ENCODE assay signal across 11 mouse cellular contexts in the genomic region with DNA sequence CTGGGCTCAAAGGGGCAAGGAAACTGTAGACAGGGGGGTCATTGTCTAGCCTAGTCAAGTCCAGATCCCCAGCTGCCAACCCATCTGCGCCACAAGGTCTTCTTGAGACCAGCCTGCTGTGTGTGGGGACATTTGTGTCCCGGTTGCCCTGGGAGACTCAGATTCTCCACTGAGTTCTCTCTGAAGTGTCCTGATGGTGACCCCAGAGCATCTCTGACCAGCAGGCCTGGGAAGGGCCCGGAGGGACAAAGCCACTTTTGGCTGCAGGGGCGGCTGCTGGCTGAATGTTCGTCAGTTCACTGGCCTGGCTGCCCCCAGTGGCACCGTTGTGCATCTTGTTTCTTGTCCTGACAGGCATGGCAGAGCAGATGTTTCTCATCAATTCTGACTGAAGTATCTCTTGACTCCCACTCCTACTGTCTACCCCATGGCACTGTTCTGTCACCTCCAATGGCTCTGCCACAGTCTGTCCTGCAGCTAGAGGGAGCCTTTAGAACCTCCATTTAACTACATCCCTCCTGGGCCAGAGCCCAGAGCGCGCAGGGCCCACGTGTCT. TPM values are rescaled to one million over a fixed set of nuclear protein-coding genes. Genes with fewer than 3 reads are reported as not detected.
DNase-seq lines count a peak whose midpoint lies in the region; ATAC-seq and TF ChIP-seq lines count a peak whose summit lies in the region.
"Had no signal": no experiment of that assay in that cellular context is flagged by ENCODE, and none has a peak within 500 bp of the region (broad histone marks: within the 10 kb centered on the region; RNA-seq: fewer than 3 reads in every experiment).

No protein-coding gene starts in this region.

- no peak overlapping the region for H3K4me3 ChIP-seq in liver, embryonic 14.5 days (ENCODE audit: insufficient read depth in 1 of 2, low read depth in 2 of 2, low read length in 2 of 2)
- no peak overlapping the region for H3K4me3 ChIP-seq in liver, embryonic 12.5 days
- no peak overlapping the region for H3K4me3 ChIP-seq in intestine, postnatal 0 days (ENCODE audit: low read depth, low read length)
- H3K4me3 ChIP-seq: lung, embryonic 15.5 days had no signal

- no peaks in the 10 kb centered on the region for H3K36me3 ChIP-seq in liver, embryonic 14.5 days (replicated peaks; ENCODE audit: control insufficient read depth, insufficient read depth, low read depth)
- no peaks in the 10 kb centered on the region for H3K36me3 ChIP-seq in liver, embryonic 12.5 days
- H3K36me3 ChIP-seq in intestine, postnatal 0 days (ENCODE audit: control insufficient read depth, insufficient read depth), result no peaks in the 10 kb centered on the region
- H3K36me3 ChIP-seq: lung, embryonic 15.5 days had no signal

- no peaks in the 10 kb centered on the region for H3K27me3 ChIP-seq in liver, embryonic 14.5 days (ENCODE audit: control insufficient read depth, insufficient read depth, low read length)
- H3K27me3 ChIP-seq in liver, embryonic 12.5 days (replicated peaks), result 0 out of 2 replicates have a peak, but pooled peaks cover 4% of the 10 kb centered on the region
- no peaks in the 10 kb centered on the region for H3K27me3 ChIP-seq in intestine, postnatal 0 days (replicated peaks; ENCODE audit: control insufficient read depth, insufficient read depth, low read length)
- H3K27me3 ChIP-seq: lung, embryonic 15.5 days had no signal

- H3K4me2 ChIP-seq in liver, embryonic 14.5 days (ENCODE audit: low read depth), result no peak overlapping the region
- H3K4me2 ChIP-seq in liver, embryonic 12.5 days, result no peak overlapping the region
- no peak overlapping the region for H3K4me2 ChIP-seq in intestine, postnatal 0 days (replicated peaks; ENCODE audit: low read depth)
- H3K4me2 ChIP-seq: lung, embryonic 15.5 days had no signal

- intact Hi-C loops in gastrocnemius, postnatal 36 days (cut with DNase I), result loop anchor here (5.0 kb wide), 1 partner anchor 36 kb away; no protein-coding TSS in a partner anchor

- TF ChIP-seq EP300 in liver, embryonic 14.5 days (IDR thresholded peaks at IDR 0.05; ENCODE audit: low read depth), result no peak

- peak; percentile 39 for DNase-seq in gastrocnemius, adult 18-20 months (ENCODE audit: low spot score)
- DNase-seq in gastrocnemius, postnatal 36 days, result no peak
- DNase-seq in liver, embryonic 14.5 days (ENCODE audit: low read depth in 3 of 3, low spot score in 3 of 3), result no peak
- no peak for DNase-seq in brain, embryonic 14.5 days (ENCODE audit: low read depth)
- DNase-seq in adrenal gland, adult 2 months, result no peak

- TF ChIP-seq CTCF in liver, embryonic 14.5 days (IDR thresholded peaks at IDR 0.05; ENCODE audit: low read depth), result peak; percentile 27; the same call in 1 of the 2 replicates
- TF ChIP-seq CTCF in brain, embryonic 14.5 days (IDR thresholded peaks at IDR 0.05; ENCODE audit: borderline replicate concordance, extremely low read depth, insufficient read depth, insufficient read length), result peak; percentile 2; the same call in 1 of the 2 replicates
- TF ChIP-seq CTCF in intestine, postnatal 0 days (IDR thresholded peaks at IDR 0.05; ENCODE audit: low read depth), result peak; percentile 44

- H3K27ac ChIP-seq in liver, embryonic 14.5 days, result no peak overlapping the region
- no peak overlapping the region for H3K27ac ChIP-seq in liver, embryonic 12.5 days
- no peak overlapping the region for H3K27ac ChIP-seq in intestine, postnatal 0 days (ENCODE audit: low read depth, low read length)
- H3K27ac ChIP-seq: lung, embryonic 15.5 days had no signal

- no peaks in the 10 kb centered on the region for H3K9me3 ChIP-seq in liver, embryonic 14.5 days (ENCODE audit: control insufficient read depth, low read length)
- H3K9me3 ChIP-seq in liver, embryonic 12.5 days (replicated peaks), result no peaks in the 10 kb centered on the region
- no peaks in the 10 kb centered on the region for H3K9me3 ChIP-seq in intestine, postnatal 0 days (ENCODE audit: control insufficient read depth)
- H3K9me3 ChIP-seq: lung, embryonic 15.5 days had no signal

- no peak for ATAC-seq in liver, embryonic 14.5 days (ENCODE audit: insufficient read depth)
- no peak for ATAC-seq in liver, embryonic 12.5 days
- ATAC-seq in intestine, postnatal 0 days, result 0 out of 2 replicates have a peak, but pooled peaks have one; percentile 13
- ATAC-seq in erythroid progenitor cell, adult 5-6 weeks (replicated peaks; ENCODE audit: low FRiP score, poor library complexity, severe bottlenecking), result no peak
- ATAC-seq: activated CD4-positive, CD25-positive, alpha-beta regulatory T cell, adult 4 months; CD4-positive, CD25-positive, alpha-beta regulatory T cell, adult 4 months had no signal

- H3K4me1 ChIP-seq in liver, embryonic 14.5 days (replicated peaks; ENCODE audit: control insufficient read depth in 2 of 2, insufficient read depth in 2 of 2, low read length in 1 of 2), result no peaks in the 10 kb centered on the region
- H3K4me1 ChIP-seq in liver, embryonic 12.5 days, result no peaks in the 10 kb centered on the region
- no peaks in the 10 kb centered on the region for H3K4me1 ChIP-seq in intestine, postnatal 0 days (replicated peaks; ENCODE audit: control insufficient read depth, insufficient read depth, low read length)
- H3K4me1 ChIP-seq: lung, embryonic 15.5 days had no signal

- no peak for TF ChIP-seq POLR2A in brain, embryonic 14.5 days (IDR thresholded peaks at IDR 0.05; ENCODE audit: borderline replicate concordance, extremely low read depth, insufficient read depth, insufficient read length, poor library complexity, severe bottlenecking)

- WGBS in liver, embryonic 14.5 days (ENCODE audit: insufficient replicate concordance), result 65% methylated on average over 9 of the region's 9 CpGs
- WGBS in liver, embryonic 12.5 days (ENCODE audit: insufficient replicate concordance), result 70% methylated on average over 9 of the region's 9 CpGs
- 71% methylated on average over 9 of the region's 9 CpGs for WGBS in intestine, postnatal 0 days

- no peak overlapping the region for H3K9ac ChIP-seq in liver, embryonic 14.5 days (replicated peaks)
- H3K9ac ChIP-seq in liver, embryonic 12.5 days, result no peak overlapping the region
- no peak overlapping the region for H3K9ac ChIP-seq in intestine, postnatal 0 days (ENCODE audit: low read depth, low read length)
- H3K9ac ChIP-seq: lung, embryonic 15.5 days had no signal

RNA-seq across cellular contexts. Expression of a gene that starts 9.5 kb away (rescaled TPM):
- total RNA-seq in gastrocnemius, adult 18-20 months (2021), result 10 to 100 TPM; 20.5 to 22.9 TPM
- 10 to 100 TPM; 10.8 to 16.8 TPM for total RNA-seq in gastrocnemius, postnatal 36 days (2021)
- polyA plus RNA-seq in liver, embryonic 14.5 days (2012; rRNA removed), result 2.5 and 2.6 TPM in 2 replicates
- polyA plus RNA-seq in liver, embryonic 14.5 days (2014; fragmentation: Nextera tagmentation; extraction: Ambion mirVana), result 0.62 and 1.3 TPM in 2 replicates
- 1.8 and 2.0 TPM in 2 replicates for polyA plus RNA-seq in liver, embryonic 12.5 days (2016; fragmentation: Nextera tagmentation; extraction: Ambion mirVana)
- polyA plus RNA-seq in brain, embryonic 14.5 days (2012; rRNA removed), result 10.9 and 14.4 TPM in 2 replicates
- polyA plus RNA-seq in intestine, postnatal 0 days (2015; fragmentation: Nextera tagmentation; extraction: Ambion mirVana), result 2.5 and 3.8 TPM in 2 replicates
- 10 to 100 TPM; 15.6 to 29.8 TPM for total RNA-seq in adrenal gland, adult 2 months (2021)
- polyA plus RNA-seq in adrenal gland, adult 2 months (2012; rRNA removed), result 35.2 and 41.3 TPM in 2 replicates
- 21.0 and 23.1 TPM in 2 replicates for total RNA-seq in erythroid progenitor cell, adult 5-6 weeks (2015; ENCODE audit: low replicate concordance)
- 12.1 and 15.4 TPM in 2 replicates for total RNA-seq in erythroid progenitor cell, adult 5-6 weeks (2017; ENCODE audit: low replicate concordance)

RNA-seq across cellular contexts. Expression of a gene that starts 53.3 kb away (rescaled TPM):
- 10 to 100 TPM; 12.9 to 22.1 TPM for total RNA-seq in gastrocnemius, adult 18-20 months (2021)
- total RNA-seq in gastrocnemius, postnatal 36 days (2021), result 10 to 100 TPM; 16.5 to 17.9 TPM
- 1.5 and 1.7 TPM in 2 replicates for polyA plus RNA-seq in liver, embryonic 14.5 days (2012; rRNA removed)
- 0.71 and 0.92 TPM in 2 replicates for polyA plus RNA-seq in liver, embryonic 14.5 days (2014; fragmentation: Nextera tagmentation; extraction: Ambion mirVana)
- polyA plus RNA-seq in liver, embryonic 12.5 days (2016; fragmentation: Nextera tagmentation; extraction: Ambion mirVana), result 1.6 and 2.2 TPM in 2 replicates
- polyA plus RNA-seq in brain, embryonic 14.5 days (2012; rRNA removed), result 12.3 and 16.8 TPM in 2 replicates
- 6.9 and 7.1 TPM in 2 replicates for polyA plus RNA-seq in intestine, postnatal 0 days (2015; fragmentation: Nextera tagmentation; extraction: Ambion mirVana)
- 10 to 100 TPM; 30.3 to 54.0 TPM for total RNA-seq in adrenal gland, adult 2 months (2021)
- polyA plus RNA-seq in adrenal gland, adult 2 months (2012; rRNA removed), result 63.3 and 63.8 TPM in 2 replicates
- 1.3 TPM in 1 of 2 replicates, not detected in the other for total RNA-seq in erythroid progenitor cell, adult 5-6 weeks (2015; ENCODE audit: low replicate concordance)
- 1.6 TPM in 1 of 2 replicates, not detected in the other for total RNA-seq in erythroid progenitor cell, adult 5-6 weeks (2017; ENCODE audit: low replicate concordance)
